Mouse (Mus musculus) c-Kit-positive CD71-positive TER-119-negative erythroid progenitor cells, embryonic 14.5 days (primary cell): ENCODE data around the gene Npdc1.
A peak's percentile ranks its signal among the peaks of the same experiment; 100 is the strongest.
"Not testable (repeated sequence)": the region's sequence is repeated elsewhere in the genome, so short reads cannot be mapped to it uniquely, and the experiment has no call there.

ENCODE experiments used
- DNase-seq: peaks from one replicate; pipeline ENCODE4 v3.0.0-alpha.2; 2013; ENCODE audit warnings: low read depth

The Npdc1 gene

GRCm38 (mm10) chr2:25395721-25396596 lies 3.2 kb upstream of the Npdc1 start, which contains the start of gene Entpd2:
Gene Entpd2 (plus strand): TSS chr2:25395874.
- DNase-seq: no peak

DNA sequence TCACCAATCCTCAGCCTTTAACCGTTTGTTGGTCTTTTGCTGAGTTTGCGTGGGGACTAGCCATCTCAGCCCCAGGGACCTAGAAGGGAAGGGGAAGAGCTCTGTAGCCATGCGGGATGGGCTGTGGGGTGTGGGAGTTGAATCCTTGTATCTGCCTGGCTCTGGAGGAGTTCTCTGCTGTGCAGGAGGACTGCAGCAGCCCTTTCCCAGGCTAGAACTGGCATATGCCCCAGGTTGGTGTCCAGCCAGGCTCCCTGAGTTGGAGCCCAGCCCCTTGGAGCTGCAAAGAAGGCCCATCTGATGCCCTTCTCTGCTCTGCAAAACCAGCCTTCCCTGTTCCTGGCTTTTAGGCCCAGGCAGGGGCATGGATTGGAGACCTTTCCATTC lies 2.6 kb upstream of the Npdc1 start:
- no peak for DNase-seq

- no peak for DNase-seq
These were observed 2.1 kb upstream of the Npdc1 start for GRCm38 (mm10) chr2:25397010-25397409.

DNA sequence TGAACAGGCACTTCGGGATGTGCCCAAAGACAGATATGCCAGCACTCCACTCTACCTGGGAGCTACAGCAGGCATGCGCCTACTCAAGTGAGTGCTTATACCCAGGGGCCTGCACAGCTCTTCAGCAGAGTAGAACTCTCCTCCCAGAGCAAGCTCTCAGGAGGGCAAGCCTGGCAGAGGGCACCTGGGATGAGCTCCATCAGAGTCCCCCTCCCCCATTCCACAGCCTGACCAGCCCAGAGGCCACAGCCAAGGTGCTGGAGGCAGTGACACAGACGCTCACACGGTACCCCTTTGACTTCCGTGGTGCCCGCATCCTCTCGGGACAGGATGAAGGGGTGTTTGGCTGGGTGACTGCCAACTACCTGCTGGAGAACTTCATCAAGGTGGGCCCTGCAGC lies 1.1 kb upstream of the Npdc1 start:
- no peak for DNase-seq

- DNase-seq: no peak
These were observed 1.1 kb downstream of the Npdc1 start for GRCm38 (mm10) chr2:25400291-25400690.

GRCm38 (mm10) chr2:25400764-25401163 lies 1.6 kb downstream of the Npdc1 start:
- no peak for DNase-seq

DNA sequence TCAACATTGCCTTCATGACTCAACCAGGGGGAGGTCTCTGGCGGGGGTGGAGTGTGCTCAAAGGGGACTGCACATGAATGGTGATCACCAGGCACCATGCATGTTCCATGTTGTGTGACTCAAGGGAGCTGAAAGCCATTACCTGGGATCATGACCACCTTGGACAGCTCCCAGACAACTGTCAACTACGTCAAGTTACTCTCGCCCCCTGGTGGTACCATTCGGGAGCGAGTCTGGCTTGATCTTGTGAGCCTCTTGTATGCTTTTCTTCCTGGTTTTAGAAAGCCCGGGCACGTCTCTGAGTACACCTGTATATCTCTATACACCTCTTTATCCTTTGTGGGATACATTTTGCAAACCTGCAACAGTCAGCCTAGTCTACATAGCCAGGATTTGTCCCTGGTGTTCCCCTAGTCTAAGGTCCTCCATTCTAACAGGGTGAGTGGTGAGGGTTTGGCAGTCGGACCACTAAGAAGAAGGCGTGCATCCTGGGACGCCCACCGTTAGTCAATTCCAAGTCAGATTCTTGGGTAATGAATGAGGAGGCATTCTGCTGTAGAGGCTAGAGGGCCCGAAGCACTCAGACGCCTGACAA lies 3.3 kb downstream of the Npdc1 start:
- peak; percentile 92 for DNase-seq

GRCm38 (mm10) chr2:25402972-25403601 lies 3.9 kb downstream of the Npdc1 start:
- DNase-seq: no peak

- no peak for DNase-seq
These were observed 4.8 kb downstream of the Npdc1 start for GRCm38 (mm10) chr2:25403994-25404393.

DNA sequence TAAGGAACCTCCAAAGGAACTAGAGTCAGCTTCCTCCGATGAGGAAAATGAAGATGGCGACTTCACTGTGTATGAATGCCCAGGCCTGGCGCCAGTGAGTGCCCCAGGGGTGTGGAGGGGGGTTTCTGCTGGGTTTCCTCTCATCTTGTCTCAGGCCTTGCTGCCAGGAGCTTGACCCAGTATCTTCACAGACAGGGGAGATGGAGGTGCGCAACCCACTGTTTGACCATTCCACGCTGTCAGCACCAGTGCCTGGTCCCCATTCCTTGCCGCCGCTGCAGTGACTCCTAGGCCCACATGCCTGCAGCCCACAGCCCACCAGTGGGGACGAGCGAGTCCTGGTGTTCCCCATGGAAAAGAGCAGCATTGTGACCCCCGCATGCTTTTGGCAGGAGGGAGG lies 9.8 kb downstream of the Npdc1 start:
- DNase-seq: no peak

GRCm38 (mm10) chr2:25413436-25413835 lies 14.3 kb downstream of the Npdc1 start:
- not testable (repeated sequence) for DNase-seq

GRCm38 (mm10) chr2:25417426-25417825 lies 18.3 kb downstream of the Npdc1 start:
- no peak for DNase-seq

GRCm38 (mm10) chr2:25421896-25422295 lies 22.7 kb downstream of the Npdc1 start:
- no peak for DNase-seq

GRCm38 (mm10) chr2:25422587-25423410 lies 23.6 kb downstream of the Npdc1 start, which contains the start of gene Fut7:
Gene Fut7 (plus strand): TSS chr2:25423267.
- no peak for DNase-seq

DNA sequence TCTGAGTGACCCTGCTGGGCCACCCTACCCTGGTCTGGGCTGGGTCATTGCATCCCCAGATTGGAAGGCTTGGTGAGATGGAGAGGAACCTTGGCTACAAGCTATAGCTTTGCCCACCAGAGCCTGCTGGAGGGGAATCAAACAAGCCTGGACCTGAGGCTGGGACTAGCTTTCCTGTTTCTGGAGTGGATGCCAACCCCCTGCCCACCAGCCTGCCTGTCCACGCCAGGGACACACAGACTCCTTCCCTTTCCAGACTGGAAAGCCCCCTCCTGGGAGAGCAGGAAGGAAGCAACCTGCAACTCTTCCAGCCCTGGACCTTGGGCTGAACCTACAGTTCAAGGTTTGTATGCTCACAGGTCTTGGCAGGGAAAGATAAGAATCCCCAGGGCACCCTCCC lies 24.5 kb downstream of the Npdc1 start:
- no peak for DNase-seq

DNA sequence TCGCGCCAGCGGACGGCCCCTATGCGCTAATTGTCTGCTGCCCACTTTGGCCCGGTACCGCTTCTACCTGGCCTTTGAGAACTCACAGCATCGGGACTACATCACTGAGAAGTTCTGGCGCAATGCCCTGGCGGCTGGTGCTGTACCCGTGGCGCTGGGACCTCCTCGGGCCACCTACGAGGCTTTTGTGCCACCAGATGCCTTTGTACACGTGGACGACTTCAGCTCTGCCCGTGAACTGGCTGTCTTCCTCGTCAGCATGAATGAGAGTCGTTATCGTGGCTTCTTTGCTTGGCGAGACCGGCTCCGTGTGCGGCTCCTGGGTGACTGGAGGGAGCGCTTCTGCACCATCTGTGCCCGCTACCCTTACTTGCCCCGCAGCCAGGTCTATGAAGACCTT lies 26.3 kb downstream of the Npdc1 start:
- DNase-seq: no peak

DNA sequence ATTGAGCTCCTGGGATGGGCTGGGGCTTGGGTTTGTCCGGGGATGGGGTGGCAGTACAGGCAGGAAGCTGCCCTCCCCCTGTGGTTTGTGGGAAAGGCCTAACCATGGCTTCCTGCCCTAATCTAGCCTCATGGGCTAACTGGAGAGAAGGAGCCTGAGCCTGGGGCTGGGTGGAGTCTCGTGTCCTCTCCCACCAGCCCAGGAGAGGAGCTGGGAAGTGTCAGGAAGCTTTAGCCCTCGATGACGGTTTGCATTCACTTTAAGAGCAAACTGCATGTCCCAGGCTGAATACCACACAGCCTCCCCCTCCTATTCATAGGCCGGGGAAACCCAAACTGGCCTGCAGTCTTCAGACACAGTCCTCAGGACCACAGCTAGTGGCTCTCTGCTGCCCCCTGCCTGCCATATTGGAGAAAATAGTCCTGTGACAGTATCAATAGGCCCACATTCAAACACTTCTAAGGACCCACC lies 27.6 kb downstream of the Npdc1 start:
- DNase-seq: peak; percentile 60

DNA sequence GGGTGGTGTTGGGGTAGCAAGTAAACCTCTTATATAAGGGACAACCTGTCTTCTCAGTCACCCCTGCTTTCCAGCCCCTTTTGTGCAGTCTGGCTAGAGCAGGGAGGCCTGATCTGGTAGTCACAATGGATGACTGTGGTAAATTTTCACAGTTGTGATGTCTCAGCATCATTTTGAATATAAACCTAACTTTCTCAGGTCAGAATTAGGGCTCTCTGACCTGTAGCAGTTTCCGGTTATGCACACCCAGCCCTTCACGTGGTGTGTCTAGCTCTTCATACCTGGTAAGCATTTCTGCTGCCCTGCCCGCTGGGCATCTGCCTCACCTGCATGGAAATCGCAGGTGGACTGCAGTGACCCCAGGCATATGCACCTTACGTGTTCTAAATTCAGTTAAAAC lies 28.1 kb downstream of the Npdc1 start:
- DNase-seq: no peak

DNA sequence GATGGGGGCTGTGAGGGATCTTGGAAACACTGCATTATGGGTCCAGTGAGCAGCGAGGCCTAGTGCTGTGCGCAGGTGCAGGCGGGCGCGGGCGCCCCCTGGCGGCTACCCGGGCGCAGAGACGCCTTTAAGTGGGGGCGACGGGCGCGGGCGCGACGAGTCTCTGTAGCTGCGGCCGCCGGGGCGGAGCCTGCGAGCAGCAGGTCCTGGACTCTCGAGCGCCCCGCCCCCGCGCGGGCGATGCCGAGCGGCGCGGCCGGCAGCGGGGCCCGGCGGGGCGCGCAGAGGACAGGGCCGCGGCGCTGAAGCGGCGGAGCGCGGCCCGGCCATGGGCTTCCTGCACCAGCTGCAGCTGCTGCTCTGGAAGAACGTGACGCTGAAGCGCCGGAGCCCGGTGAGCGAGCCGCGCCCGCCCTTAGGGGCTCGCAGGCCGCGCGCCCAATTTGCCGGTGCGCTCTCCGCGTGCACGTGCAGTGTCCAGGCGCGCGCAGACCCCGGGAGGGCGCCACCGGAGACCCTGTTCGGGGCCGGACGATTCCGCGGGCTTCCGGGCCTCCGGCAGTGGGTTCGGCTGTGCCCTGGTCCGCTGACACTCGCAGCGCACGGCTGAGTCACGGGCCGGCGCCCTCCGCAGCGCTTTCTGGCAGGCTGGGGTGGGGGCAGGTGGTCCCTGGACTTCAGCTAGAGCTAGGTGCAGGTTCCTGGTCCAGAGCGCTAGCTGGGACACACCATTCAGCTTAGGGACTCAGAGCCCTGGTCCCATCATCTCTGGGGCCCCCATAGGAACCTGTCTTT lies 29.5 kb downstream of the Npdc1 start, which contains the start of gene Abca2:
Gene Abca2, plus strand, starts transcription at position 262 of the 795 bp plus-strand sequence.
- peak; percentile 84 for DNase-seq

DNA sequence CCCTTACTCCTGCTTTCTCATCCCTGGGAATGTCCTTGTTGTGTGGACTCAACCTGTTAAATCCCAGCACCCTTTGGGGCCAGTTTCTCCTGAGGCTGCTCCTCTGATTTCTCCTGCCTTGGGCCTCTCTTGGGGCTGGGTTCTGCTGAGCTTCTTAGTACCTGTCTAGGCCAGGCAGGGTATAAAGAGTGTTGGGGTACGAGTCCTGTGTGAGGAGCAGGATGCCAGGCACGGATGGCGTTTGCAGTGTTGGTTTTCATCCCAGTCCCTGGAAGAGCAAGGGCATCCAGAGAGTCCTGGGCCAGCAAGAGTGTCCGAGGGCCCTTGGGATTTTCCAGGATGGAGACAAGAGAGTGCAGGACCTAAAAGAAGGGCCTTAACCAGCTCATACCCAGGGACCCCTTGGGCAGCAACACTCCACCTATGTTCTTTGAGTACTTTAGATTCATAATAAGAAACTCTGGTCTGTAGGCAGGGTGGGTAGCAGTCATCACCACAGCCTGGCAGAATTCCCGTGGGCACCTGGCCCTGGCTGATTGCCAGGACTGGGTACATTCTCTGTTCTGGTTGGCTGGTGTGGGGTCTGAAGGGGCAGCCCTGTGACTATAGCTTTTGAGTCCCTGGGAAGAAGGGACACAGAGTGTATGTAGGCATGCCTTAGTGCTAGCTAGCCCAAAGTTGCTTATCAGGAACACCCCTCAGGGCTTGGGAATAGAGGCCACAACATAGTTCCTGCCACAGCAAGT lies 30.5 kb downstream of the Npdc1 start:
- no peak for DNase-seq
